Mouse (Mus musculus) cerebellum, postnatal 4 days (tissue): ENCODE results near the gene Bcl2l10.

Source experiments
- DNase-seq, 2 experiments: peaks; one replicate each; pipeline ENCODE4 v3.0.0; 2022; ENCODE audit warnings: low spot score in 2 of 2, mixed read lengths in 1 of 2

Bcl2l10 gene

DNA sequence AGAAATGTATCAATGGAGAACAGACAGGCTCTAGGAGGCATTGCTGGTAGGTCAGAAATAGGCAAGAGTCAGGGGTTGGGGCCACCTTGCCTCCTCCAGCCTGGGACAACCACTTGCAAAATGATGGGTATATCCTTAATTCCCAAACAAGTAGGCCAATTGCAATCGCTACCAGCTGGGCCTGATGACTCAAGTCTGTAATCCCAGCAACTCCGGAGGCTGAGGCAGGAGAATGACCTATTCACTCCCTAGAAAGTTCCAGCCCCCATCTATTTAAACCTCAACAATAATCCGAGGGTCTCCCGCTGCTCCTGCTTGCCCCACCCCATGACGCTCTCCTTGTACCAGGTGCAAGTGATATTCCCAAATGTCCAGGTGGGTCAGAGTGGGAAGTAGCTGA, at the start of gene Bcl2l10:
Gene Bcl2l10, plus strand, starts transcription at position 301 of the 400 bp plus-strand sequence.
- no peak for DNase-seq

DNA sequence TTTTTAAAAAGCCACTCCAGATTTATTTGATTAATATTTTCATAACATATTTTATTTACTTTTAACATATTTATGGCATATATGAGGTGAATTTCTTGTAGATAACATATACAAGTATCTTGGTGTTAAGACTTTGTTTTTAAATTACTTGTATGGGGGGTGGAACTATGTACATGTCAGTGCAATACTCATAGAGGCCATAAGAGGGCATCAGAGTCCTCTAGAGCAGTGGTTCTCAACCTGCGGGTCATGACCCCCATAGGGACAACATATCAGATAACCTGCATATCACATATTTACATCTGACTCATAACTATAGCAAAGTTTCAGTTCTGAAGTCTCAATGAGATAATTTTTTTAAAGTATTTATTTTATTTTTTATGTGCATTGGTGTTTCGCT, 48.2 kb upstream of the Bcl2l10 start:
- DNase-seq = no peak

DNA sequence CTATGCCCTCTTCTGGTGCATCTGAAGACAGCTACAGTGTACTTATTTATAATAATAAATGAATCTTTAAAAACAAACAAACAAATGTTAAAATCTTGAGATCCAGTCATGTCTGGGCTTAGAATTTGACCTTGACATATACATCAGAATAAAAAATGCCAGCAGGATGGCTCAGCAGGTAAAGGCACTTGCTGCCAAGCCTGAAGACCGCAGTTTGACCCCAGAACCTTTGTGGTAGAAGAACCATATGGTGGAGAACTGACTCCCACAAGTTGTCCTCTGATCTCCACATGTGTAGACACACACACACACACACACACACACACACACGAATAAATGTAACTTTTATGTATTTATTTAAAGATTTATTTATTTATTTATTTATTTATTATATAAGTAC, 44.5 kb upstream of the Bcl2l10 start:
- DNase-seq = no peak

DNA sequence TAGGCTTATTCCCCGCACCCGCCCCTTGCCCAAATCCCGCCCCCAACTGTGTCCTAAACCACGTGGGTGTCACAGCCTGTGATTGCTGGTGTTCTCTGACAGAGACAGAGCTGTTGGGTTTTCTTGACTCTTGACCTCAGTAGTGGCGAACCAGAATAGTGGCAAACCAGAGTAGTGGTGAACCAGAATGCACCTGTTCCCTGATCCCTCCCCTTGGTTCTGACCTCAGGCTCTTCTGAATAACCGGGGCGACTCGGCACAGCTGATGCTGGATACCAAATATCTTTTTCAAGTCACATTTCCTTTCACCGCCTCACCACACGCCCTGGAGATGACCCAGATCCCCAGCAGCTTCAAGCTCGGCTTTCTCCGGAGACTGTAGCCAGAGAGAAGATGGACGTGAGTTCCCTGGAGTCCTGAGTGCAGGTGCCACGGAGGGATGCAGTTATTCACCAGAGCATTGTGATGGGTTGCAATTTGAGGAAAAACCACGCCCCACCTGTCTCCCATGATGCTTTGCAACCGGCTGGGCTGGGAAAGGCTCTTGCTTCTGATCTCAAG, 43.8 kb upstream of the Bcl2l10 start:
- no peak for DNase-seq

DNA sequence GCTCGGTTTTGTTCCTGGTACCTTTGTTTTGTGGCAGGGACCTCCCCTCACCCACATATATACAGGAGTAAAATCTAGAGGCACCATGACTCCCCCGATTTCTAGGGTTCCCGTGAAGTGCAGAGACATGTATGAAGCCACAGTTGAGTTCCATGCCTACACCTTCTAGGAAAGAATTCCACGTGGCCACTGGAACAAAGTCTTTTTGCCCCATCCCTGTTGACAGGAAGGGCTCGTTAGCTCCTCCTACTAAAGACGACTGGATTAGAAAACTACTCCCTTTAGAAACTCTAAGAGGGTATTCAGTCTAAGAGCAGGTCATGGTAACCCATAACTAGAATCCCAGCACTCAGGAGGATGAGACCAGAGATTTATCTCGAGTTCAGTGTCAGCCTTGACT, 43.3 kb upstream of the Bcl2l10 start:
- DNase-seq = no peak

DNA sequence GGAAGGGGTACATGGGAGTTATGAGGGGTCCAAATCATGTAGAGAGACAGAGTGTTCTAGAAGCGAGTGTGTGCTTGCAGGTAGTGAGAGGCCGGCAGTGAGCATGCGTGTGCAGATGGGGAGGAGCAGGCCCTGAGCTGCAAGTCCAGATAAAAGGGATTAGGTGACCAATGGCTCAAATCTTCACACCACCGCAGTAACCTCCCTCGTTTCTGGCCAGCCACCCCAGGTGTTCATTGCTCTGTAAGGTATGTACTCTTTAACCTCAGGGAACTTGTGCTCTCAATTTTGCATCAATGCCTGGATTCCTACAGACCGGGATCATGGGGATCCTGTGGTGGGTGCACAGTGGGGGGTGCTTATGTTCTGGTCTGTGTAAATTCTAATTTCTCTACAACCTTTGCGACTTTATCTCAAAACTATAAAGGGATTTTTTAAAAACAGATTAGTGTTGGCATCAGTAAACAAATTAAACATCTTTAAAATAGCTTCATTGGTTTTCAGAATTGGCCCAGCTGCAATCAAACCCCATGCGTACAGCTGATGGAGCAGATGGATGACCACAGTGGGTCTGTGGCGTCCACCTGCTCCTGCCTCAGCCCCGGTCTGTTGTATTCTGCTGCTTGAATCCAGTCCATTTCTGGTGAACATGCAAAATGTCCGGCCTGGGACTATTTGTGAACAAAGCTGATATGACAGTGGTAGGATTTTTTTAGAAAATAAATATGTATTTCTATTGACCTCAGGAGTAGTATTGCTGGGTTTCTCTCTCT, 41.2 kb upstream of the Bcl2l10 start, which contains the start of gene Gnb5:
Gene Gnb5, plus strand, starts transcription at position 163 of the 773 bp plus-strand sequence.
- peak in 1 of 2 experiments; percentile 38 for DNase-seq

DNA sequence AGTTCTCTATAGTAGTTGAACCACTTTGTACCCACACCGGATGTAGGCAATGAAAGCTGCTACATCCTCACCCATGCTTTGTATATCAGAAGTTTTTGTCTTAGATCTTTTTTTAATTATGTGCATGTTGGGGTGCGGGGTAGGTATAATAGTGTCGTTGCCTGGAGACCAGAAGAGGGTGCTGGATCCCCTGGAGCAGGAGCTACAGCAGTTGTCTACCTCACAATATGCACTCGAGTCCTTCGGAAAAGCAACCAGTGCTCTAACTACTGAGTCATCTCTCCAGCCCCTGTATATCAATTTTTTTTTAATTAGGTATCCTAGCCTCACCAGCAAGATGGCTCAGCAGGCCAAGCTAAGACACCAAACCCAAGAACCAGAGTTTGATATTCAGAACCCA, 40.5 kb upstream of the Bcl2l10 start:
- DNase-seq = no peak

DNA sequence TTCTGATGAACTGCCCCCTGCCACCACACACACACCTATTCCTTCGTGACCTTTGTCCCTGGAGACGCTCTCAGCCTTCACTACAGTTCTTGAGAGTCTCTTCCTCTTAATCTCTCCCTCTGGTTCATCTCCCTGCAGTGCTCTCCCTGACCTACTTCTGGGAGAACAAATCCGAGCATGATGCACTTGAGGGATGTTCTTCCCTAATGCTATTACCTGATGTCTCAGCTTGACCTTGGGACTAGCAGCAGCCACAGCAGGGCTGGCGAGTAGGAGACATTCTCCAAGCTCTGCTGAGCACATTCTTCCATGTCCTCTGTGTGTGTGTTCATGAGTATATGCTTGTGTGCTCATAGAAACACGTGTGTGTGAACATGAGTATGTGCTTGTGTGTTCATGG, 38.9 kb upstream of the Bcl2l10 start:
- no peak for DNase-seq

DNA sequence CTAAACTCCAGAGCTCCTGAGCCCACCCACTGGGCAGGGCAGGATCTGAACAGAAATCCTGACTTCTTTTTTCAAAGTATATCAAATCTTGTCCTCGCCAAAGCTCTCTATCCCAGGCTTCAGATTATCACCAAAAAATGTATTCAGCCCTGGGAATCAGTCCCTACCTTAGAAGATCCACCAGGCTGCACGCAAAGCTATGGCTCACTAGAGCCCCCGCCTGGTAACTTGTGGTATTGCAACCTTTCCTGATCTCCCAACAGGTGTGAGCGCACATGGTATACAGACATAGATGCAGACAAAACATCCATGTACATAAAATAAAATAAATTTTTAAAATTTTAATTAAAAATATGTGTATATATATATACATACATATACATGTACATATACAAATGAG, 35.5 kb upstream of the Bcl2l10 start:
- DNase-seq = peak; percentile 79 to 91

DNA sequence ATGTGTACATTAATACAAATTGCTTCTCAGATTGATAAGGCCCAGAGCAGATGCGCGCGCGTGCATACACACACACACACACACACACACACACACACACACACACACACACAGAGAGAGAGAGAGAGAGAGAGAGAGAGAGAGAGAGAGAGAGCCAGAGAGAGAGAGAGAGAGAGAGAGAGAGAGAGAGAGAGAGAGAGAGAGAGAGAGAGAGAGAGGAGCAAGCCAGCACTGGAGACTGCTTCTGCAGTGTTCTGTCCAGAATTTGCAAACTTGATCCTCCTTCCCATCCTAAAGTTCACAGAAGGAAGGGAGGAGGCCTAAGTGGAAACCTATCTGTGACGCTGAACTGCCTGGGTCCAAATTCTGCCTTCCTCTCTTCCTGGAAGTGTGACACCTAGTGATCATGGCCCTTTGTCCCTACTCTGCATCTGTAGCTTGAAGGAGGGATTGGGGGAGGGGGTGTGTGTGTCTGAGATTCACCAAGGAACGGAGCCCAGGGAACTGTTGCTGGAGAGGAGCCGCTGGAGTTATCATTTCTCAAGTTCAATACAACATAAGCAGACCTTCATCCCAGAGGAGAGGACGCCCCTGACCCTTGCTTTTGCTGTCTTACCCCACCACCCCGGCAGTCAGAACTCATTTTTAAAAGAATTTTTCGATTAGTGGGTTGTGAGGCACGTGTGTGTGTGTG, 34.3 kb upstream of the Bcl2l10 start:
- no peak for DNase-seq

DNA sequence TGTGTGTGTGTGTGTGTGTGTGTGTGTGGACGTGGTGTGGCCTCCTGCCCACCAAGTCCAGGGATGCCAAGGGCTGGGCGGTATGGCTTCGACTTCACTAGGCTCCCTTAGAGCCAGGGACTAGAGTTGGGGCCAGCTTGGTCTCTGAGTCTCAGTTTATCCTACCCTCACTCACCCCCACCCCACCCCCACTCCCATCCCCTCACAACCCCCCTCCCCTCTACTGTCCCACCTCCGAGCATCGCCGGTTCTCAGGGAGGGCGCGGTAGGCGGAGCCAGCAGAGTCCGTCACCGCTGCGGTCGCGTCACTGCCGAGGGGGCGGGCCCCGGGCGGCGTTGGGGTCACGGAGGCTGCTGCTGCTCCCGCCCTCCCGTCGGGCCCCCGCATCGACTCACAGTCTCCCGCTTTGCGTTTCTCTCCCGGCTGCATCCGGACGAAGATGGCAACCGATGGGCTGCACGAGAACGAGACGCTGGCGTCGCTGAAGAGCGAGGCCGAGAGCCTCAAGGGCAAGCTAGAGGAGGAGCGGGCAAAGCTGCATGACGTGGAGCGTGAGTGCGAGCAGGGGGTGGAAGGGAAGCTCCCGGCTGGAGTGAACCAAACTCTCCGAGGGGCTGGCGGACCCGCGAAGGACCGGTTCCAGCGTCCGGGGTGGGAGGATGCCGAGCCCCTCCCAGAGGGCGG, 33.6 kb upstream of the Bcl2l10 start:
- DNase-seq = peak; percentile 68 to 80

DNA sequence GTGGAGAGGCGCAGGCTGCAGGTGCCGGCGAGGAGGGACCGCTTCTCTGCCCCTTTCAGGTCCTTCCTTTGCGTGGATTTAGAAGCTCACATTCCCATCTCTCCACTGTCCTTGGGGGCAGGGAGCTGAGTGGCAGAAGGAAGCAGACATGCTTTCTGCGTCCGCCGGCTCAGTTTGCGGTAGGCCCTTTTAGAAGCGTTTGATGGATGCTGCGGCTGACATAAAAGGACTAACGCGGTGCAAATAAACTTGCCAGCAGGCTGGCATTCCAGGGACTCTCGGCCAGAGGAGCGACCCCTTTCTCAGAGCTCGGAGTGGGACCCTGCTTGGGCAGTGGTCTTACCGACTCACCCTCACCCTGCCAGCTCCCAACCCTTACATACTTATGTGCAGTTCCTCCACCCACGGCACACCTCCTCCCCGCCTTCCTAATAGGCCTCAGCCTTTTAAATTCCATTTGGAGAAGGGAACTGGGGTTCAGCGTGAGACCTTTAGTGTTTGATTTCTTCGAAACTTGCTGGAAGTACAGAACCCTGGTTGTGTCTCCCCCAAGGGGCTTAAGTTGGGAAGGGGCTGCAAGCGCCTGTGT, 32.9 kb upstream of the Bcl2l10 start:
- no peak for DNase-seq

DNA sequence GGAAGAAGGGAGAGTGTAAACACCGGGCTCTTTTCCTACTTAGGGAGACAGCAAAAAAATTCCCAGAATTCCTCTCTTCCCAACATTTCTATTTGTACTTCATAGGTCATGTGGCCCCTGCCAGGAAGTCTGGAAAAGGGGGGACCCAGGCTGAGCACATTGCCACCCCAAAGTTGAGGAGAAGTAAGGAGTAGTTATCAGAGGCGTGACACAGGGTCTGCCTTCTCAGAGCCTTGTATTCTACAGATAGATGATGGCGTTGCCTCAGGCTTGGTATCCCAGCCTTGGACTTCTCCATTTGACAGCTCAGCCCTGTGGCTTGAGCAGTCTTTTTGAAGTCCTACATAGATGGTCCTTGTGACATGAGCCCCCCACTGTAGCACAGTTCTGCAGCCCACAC, 32.3 kb upstream of the Bcl2l10 start:
- DNase-seq = no peak

DNA sequence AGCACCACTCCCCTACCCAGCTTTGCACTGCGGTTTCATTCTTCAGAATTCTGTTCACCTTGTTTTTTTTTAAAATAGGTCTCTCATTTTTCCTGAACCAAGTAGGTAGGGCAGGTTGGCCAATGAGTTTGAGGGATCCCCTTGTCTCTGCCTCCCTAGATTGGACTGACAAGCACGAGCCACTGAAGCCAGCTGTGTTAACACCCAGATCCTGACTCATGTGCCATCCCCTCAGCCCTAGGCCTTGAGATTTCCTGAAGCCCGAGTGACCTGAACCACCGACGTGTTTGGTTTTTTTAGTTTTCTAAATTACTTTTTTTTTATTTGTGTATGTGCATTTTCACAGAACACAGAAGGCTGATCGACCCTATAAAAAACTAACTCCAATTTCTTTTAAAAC, 30.8 kb upstream of the Bcl2l10 start:
- DNase-seq = no peak

DNA sequence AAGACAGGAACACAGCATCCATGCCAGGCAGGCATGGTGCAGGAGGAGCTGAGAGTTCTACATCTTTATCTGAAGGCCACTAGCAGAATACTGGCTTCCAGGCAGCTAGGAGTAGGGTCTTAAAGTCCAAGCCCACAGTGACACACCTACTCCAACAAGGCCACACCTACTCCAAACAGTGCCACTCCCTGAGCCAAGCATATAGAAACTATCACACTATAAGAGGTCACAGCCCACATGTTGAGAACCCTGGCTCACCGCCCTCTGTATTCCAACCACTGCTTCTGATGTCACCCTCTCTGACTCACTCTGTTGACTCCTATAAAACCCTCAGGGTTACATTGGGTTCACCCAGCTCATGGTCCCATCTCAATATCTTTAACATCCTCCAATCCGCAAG, 29.4 kb upstream of the Bcl2l10 start:
- no peak for DNase-seq

DNA sequence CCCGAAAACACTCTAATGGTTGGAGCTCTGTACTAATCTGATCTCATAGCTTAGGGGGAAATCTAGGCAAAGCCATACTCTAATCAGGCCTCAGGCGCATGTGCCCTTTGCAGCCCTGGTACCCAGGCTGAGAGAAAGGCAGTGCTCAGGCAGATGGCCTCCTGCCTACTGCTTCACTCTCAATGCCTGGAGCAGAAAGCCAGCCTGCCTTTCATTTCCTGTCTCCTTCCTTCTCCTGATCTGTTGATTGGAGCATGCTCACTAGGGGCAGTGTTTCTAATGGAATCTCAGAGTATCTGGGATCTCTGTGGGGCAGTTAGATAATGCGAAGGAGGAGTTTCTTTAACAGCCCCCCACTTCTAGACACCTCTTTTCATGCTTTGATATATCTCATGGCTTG, 28.2 kb upstream of the Bcl2l10 start:
- no peak for DNase-seq

DNA sequence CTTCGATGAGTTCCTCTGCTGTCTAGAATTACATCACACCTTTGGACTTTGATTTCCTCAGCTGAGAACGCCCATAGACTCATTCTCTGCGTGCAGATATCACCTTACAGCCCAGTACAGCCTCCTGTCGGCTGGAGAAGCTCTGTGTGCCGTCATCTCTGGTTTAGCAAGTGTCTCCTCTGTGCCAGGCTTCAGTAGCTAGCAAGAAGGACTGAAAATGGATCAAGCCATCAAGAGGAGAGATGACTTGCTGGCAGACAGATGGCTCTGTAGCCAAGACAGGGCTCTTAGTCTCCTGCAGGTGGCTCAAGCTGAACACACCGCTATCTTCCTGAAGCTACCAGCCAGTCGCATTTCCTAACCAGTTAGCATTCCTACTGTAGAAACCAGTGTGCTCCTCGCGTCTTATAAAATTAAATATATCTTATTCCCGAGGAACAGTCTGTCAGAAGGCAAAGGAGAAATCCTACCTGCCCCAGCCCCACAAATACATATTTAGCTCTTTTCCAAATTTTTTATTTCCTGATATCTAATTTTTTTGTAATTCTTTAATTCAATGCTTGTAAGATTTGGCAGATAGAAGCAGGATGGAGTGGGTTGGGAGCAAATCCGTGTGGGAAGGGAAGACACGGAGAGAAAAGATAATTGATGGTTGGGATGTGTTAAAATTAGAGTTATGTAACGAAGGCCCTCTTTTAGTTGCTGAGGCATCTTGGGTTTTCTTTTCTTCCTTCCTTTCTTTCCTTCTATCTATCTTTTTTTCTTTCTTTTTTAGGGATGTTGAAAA, 25.3 kb upstream of the Bcl2l10 start:
- DNase-seq = no peak

DNA sequence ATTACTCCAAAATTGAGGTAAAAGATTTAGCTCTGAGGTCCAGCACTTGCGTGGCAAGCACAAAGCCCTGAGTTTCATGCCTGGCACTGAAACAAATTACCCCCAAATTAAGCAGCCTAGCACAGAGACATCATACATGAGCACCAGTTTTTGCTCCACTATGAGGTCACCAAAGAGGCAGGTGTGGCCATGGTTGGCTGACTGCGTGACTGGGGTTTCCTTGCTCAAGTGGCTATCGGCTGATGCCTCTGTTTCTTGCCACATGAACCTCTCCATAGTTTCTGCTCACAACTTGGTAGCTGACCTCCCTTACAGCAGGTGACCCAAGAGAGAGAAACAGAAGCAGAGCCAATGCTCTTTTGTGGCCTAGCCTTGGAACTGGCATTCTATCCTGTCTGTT, 19.5 kb upstream of the Bcl2l10 start:
- DNase-seq = no peak

DNA sequence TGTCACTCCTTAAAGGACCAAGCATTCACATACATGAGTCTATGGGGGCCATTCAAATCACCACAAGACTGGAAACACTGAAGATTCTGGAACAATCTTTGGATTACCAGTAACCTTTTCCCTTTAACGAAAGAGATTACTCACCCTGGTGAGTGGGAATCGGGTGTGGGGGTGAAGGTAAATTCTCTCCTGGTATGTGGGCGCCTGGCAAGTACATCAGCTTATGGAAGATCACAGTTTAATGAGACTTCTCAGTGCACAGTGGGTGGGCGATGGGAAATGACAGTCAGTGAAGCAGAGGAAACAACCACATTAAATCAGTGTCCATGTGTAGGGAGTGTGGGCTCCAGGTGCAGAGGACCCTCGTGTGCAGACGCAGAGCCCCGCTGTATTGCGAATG, 16.7 kb upstream of the Bcl2l10 start:
- no peak for DNase-seq

DNA sequence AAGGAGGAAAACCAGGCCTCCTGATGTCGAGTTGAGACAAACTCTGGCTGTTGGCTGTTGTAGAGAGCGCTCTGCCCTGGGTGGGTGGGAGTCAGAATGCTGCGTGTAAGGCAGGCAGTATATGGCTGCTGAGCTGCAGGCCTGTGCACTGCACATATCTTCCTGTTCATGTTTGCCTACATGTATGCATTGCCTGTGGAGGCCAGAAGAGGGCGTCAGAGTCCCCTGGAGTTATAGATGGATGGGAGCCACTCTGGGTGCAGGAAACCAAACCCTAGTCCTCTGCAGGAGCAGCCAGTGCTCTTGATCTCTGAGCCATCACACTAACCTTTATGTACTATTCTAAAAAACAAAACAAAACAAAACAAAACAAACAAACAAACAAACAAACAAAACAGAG, 13.1 kb upstream of the Bcl2l10 start:
- DNase-seq = no peak

DNA sequence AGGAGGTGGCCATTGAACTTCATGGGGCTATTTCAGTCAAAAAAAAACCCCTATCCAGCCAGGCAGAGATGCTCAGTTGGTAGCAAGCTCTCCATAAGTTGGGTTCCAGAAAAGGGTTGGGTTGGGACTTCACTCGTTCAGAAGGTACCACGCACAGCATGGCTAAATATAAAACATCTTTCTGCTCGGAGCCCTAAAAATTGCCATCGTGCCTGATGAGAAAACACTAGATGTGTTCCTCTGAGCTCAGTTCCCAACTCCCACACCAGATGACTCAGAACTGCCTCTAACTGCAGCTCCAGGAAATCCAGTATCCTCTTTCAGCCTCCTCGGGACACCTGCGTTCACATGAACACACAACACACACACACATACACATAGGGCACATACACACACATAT, 9.5 kb upstream of the Bcl2l10 start:
- DNase-seq = no peak
